Mouse (Mus musculus) MEL (cell line): Measurements from ENCODE around the gene Mxd4. TPM values are rescaled to one million over a fixed set of nuclear protein-coding genes. Genes with fewer than 3 reads are reported as not detected.
A peak's percentile ranks its signal among the peaks of the same experiment; 100 is the strongest.

Experiments
- DNase-seq: peaks from one replicate; pipeline ENCODE4 v3.0.0; 2011; ENCODE audit warnings: low read depth, low spot score
- H3K27ac ChIP-seq: 2 replicates; pipeline ENCODE4 v1.5.1; 2012; ENCODE audit warnings: low read depth, mild to moderate bottlenecking, control low read depth, low read length, moderate library complexity; ENCODE audit not compliant: control insufficient read depth
- H3K27me3 ChIP-seq, 2 experiments: fragments of 150-350 bp in 1 of 2; sonication (generic) in 1 of 2; 2 replicates each; pipeline ENCODE4 v1.6.1; 2012; ENCODE audit warnings: low read length in 2 of 2, mild to moderate bottlenecking in 2 of 2, improper control_type of control experiment in 1 of 2, moderate library complexity in 1 of 2; ENCODE audit not compliant: insufficient read depth in 2 of 2, control insufficient read depth in 1 of 2
- H3K36me3 ChIP-seq, 2 experiments: 2 replicates each; pipeline ENCODE4 v1.6.1; 2012 to 2014; ENCODE audit warnings: low read length in 2 of 2, improper control_type of control experiment in 1 of 2, inconsistent platforms in 1 of 2, mild to moderate bottlenecking in 1 of 2; ENCODE audit not compliant: insufficient read depth in 2 of 2, control insufficient read depth in 1 of 2
- H3K4me1 ChIP-seq, 2 experiments: fragments of 150-350 bp in 1 of 2; sonication (generic) in 1 of 2; 2 replicates each; pipeline ENCODE4 v1.6.1; 2012; ENCODE audit warnings: low read length in 2 of 2, improper control_type of control experiment in 1 of 2, mild to moderate bottlenecking in 1 of 2; ENCODE audit not compliant: insufficient read depth in 2 of 2, control insufficient read depth in 1 of 2
- H3K4me3 ChIP-seq, 2 experiments: fragments of 150-350 bp in 1 of 2; sonication (generic) in 1 of 2; 2 replicates each; pipeline ENCODE4 v1.5.1; 2012; ENCODE audit warnings: low read depth in 2 of 2, low read length in 2 of 2, mild to moderate bottlenecking in 2 of 2, moderate library complexity in 2 of 2, control low read depth in 1 of 2, improper control_type of control experiment in 1 of 2; ENCODE audit not compliant: control insufficient read depth in 1 of 2, insufficient read depth in 1 of 2
- H3K79me2 ChIP-seq: 2 replicates; pipeline ENCODE4 v1.6.1; 2012; ENCODE audit warnings: mild to moderate bottlenecking, low read length, moderate library complexity; ENCODE audit not compliant: control insufficient read depth, poor library complexity, insufficient read depth
- H3K9ac ChIP-seq: 2 replicates; pipeline ENCODE4 v1.6.1; 2012; ENCODE audit warnings: low read depth, mild to moderate bottlenecking, control low read depth, low read length, moderate library complexity; ENCODE audit not compliant: control insufficient read depth, poor library complexity, severe bottlenecking
- H3K9me3 ChIP-seq: fragments of 150-350 bp; sonication (generic); replicated peaks from 2 replicates; pipeline ENCODE4 v1.6.1; 2012; ENCODE audit warnings: mild to moderate bottlenecking, low read length, improper control_type of control experiment, moderate library complexity; ENCODE audit not compliant: insufficient read depth
- CTCF ChIP-seq, 3 experiments: IDR thresholded peaks in 2 of 3; conservative IDR thresholded peaks in 1 of 3; 2 replicates each; pipeline ENCODE4 v1.5.1; 2011 to 2012; ENCODE audit warnings: low read length in 3 of 3, low read depth in 2 of 3, mild to moderate bottlenecking in 2 of 3, improper control_type of control experiment in 1 of 3, inconsistent platforms in 1 of 3, mixed read lengths in 1 of 3, moderate library complexity in 1 of 3; ENCODE audit not compliant: control insufficient read depth in 1 of 3, insufficient read depth in 1 of 3, poor library complexity in 1 of 3, severe bottlenecking in 1 of 3
- ETS1 ChIP-seq: IDR thresholded peaks from 2 replicates; pipeline ENCODE4 v1.6.1; 2012; ENCODE audit warnings: low read depth, mild to moderate bottlenecking, inconsistent platforms, low read length, improper control_type of control experiment, moderate library complexity
- GABPA ChIP-seq: IDR thresholded peaks from 2 replicates; pipeline ENCODE4 v1.6.1; 2012; ENCODE audit warnings: low read depth, mild to moderate bottlenecking, inconsistent platforms, low read length, improper control_type of control experiment, moderate library complexity
- GATA1 ChIP-seq: IDR thresholded peaks from 2 replicates; pipeline ENCODE4 v1.6.1; 2011; ENCODE audit warnings: low read depth, low read length, improper control_type of control experiment
- HCFC1 ChIP-seq: IDR thresholded peaks from 2 replicates; pipeline ENCODE4 v1.6.1; 2012; ENCODE audit warnings: low read depth, mild to moderate bottlenecking, inconsistent platforms, low read length, improper control_type of control experiment, moderate library complexity
- JUND ChIP-seq: IDR thresholded peaks from 2 replicates; pipeline ENCODE4 v1.6.1; 2011; ENCODE audit warnings: low read depth, mild to moderate bottlenecking, improper control_type of control experiment, low read length
- MAZ ChIP-seq: IDR thresholded peaks from 2 replicates; pipeline ENCODE4 v1.6.1; 2012; ENCODE audit warnings: low read depth, mild to moderate bottlenecking, inconsistent platforms, low read length, improper control_type of control experiment
- MEF2A ChIP-seq: IDR thresholded peaks from 2 replicates; pipeline ENCODE4 v1.6.1; 2014; ENCODE audit warnings: low read depth, mild to moderate bottlenecking, inconsistent platforms, low read length, improper control_type of control experiment; ENCODE audit not compliant: poor library complexity, insufficient replicate concordance, severe bottlenecking; ENCODE audit errors: extremely low read depth
- NRF1 ChIP-seq: IDR thresholded peaks from 2 replicates; pipeline ENCODE4 v1.6.1; 2014; ENCODE audit warnings: low read depth, mild to moderate bottlenecking, inconsistent platforms, low read length, improper control_type of control experiment, moderate library complexity; ENCODE audit not compliant: poor library complexity, insufficient read depth, severe bottlenecking
- RAD21 ChIP-seq: IDR thresholded peaks from 2 replicates; pipeline ENCODE4 v1.6.1; 2011; ENCODE audit warnings: mild to moderate bottlenecking, low read depth, low read length, improper control_type of control experiment
- SMC3 ChIP-seq: IDR thresholded peaks from 2 replicates; pipeline ENCODE4 v1.6.1; 2011; ENCODE audit warnings: low read depth, low read length, improper control_type of control experiment
- ZC3H11A ChIP-seq: IDR thresholded peaks from 2 replicates; pipeline ENCODE4 v1.6.1; 2012; ENCODE audit warnings: low read depth, mild to moderate bottlenecking, inconsistent platforms, low read length, improper control_type of control experiment
- polyA plus RNA-seq, 2 experiments: library from polyadenylated mRNA; stranded (reverse) in 1 of 2; unstranded in 1 of 2; fragments of >175 nt in 1 of 2; fragments of >200 nt in 1 of 2; gene quantifications; 2 replicates each; pipeline versions ENCODE4 v1.2.1 to v1.2.4; 2012; ENCODE audit warnings: low replicate concordance in 2 of 2, low read depth in 1 of 2; ENCODE audit not compliant: insufficient read length in 2 of 2, insufficient read depth in 1 of 2, missing spikeins in 1 of 2
- total RNA-seq: library from RNA; depleted of rRNA; stranded (reverse); fragments of 300-350 nt; gene quantifications from 2 replicates; pipeline ENCODE4 v1.2.3, GENCODE M21; 2012

Mxd4 gene
- total and polyA plus RNA-seq, 3 experiments = 9.7 to 13.3 TPM; not detected in 1

GRCm38 (mm10) chr5:34187601-34188316, at the start of gene Mxd4 (continued):
- TF ChIP-seq ETS1 = no peak
- no peak for TF ChIP-seq MEF2A
- TF ChIP-seq GABPA = no peak

GRCm38 (mm10) chr5:34235898-34236420, 48.4 kb upstream of the Mxd4 start:
- Histone ChIP-seq H3K4me1 (peaks cover 0 to 3% of the 10 kb centered on the region in 2 experiments; a peak in 1 of 4 replicates), H3K27ac (no peak overlapping the region), H3K36me3 (no peaks in the 10 kb centered on the region), H3K27me3 (peaks cover 2 to 4% of the 10 kb centered on the region in 2 experiments; a peak in 3 of 4 replicates), H3K79me2 (no peaks in the 10 kb centered on the region), H3K9me3 (no peaks in the 10 kb centered on the region), H3K4me3 (0 out of 4 replicates have a peak overlapping the region, but pooled peaks of 1 of the 2 experiments have one; percentile 11), H3K9ac (no peak overlapping the region)
- TF ChIP-seq CTCF (IDR thresholded peaks at IDR 0.05 in 2 of 3, conservative IDR thresholded peaks at IDR 0.05 in 1 of 3; ENCODE audit: control insufficient read depth in 1 of 3, insufficient read depth in 1 of 3, low read depth in 2 of 3, low read length in 3 of 3, poor library complexity in 1 of 3, severe bottlenecking in 1 of 3) = peak; percentile 94 to 99 (median 98)
- peak; percentile 39; the same call in 1 of the 2 replicates for TF ChIP-seq ZC3H11A
- TF ChIP-seq JUND = no peak
- TF ChIP-seq MAZ = peak; percentile 85
- peak; percentile 61 for TF ChIP-seq RAD21
- TF ChIP-seq SMC3 = peak; percentile 83
- peak; percentile 69 for DNase-seq

GRCm38 (mm10) chr5:34235056-34235455, 47.5 kb upstream of the Mxd4 start:
- Histone ChIP-seq H3K27me3 (peaks cover under 1 to 2% of the 10 kb centered on the region in 2 experiments; a peak in 3 of 4 replicates), H3K79me2 (no peaks in the 10 kb centered on the region), H3K4me1 (peaks cover 0 to 3% of the 10 kb centered on the region in 2 experiments; a peak in 1 of 4 replicates), H3K36me3 (no peaks in the 10 kb centered on the region), H3K9ac (no peak overlapping the region), H3K9me3 (no peaks in the 10 kb centered on the region), H3K27ac (no peak overlapping the region), H3K4me3 (no peak overlapping the region)
- TF ChIP-seq NRF1 (no peak), HCFC1 (no peak), GATA1 (no peak)
- no peak for DNase-seq
